Mouse (Mus musculus): ENCODE results near the gene Sash1.

- no peak for TF ChIP-seq POLR2A (IDR thresholded peaks at IDR 0.05; ENCODE audit: control insufficient read depth, extremely low read depth, insufficient read depth, low read length, poor library complexity)
- no peak for TF ChIP-seq CTCF (IDR thresholded peaks at IDR 0.05; ENCODE audit: borderline replicate concordance, control insufficient read depth, extremely low read depth, insufficient read depth, low read length, poor library complexity)
These were observed 166.5 kb downstream of the Sash1 start for GRCm38 (mm10) chr10:8719345-8719744.
